Mouse (Mus musculus): ENCODE data around the gene Brk1.

GRCm38 (mm10) chr6:113643021-113643420, 38.4 kb downstream of the Brk1 start:
- no peak for TF ChIP-seq CTCF (IDR thresholded peaks at IDR 0.05; ENCODE audit: extremely low read depth, insufficient read depth, insufficient read length, insufficient replicate concordance)
- TF ChIP-seq POLR2A (IDR thresholded peaks at IDR 0.05; ENCODE audit: low read depth, low read length), result no peak

All from spleen, adult 2 months (tissue).